Mouse (Mus musculus) cortical plate, adult 2 months (tissue): Measurements from ENCODE around the gene A630095N17Rik.

Experiments used
- CTCF ChIP-seq: fragments of 200-500 bp; IDR thresholded peaks from 2 replicates; pipeline ENCODE4 v1.5.1; 2011; ENCODE audit warnings: mild to moderate bottlenecking, control low read depth, low read length; ENCODE audit not compliant: insufficient read depth; ENCODE audit errors: extremely low read depth
- POLR2A ChIP-seq: fragments of 200-500 bp; IDR thresholded peaks from 2 replicates; pipeline ENCODE4 v1.6.1; 2011; ENCODE audit warnings: mild to moderate bottlenecking, low read length, control low read depth; ENCODE audit not compliant: insufficient read depth; ENCODE audit errors: extremely low read depth

GRCm38 (mm10) chr1:75216797-75217585 lies 14.9 kb downstream of the A630095N17Rik start:
- 0 out of 2 replicates have a peak, but pooled peaks have one; percentile 5 for TF ChIP-seq POLR2A
- TF ChIP-seq CTCF, result no peak
